Mouse (Mus musculus) myocyte (in vitro differentiated cells): ENCODE data around the gene 4930568D16Rik. TPM values are rescaled to one million over a fixed set of nuclear protein-coding genes. Genes with fewer than 3 reads are reported as not detected.

Experiments used
- H3K27me3 ChIP-seq: one replicate; pipeline ENCODE4 v1.6.1; 2011; ENCODE audit not compliant: control insufficient read depth, insufficient read depth, insufficient read length
- H3K36me3 ChIP-seq: one replicate; pipeline ENCODE4 v1.6.1; 2011; ENCODE audit not compliant: control insufficient read depth, insufficient read depth
- H3K4me2 ChIP-seq: one replicate; pipeline ENCODE4 v1.6.1; 2011; ENCODE audit warnings: low read depth, control low read depth
- H3K4me3 ChIP-seq: one replicate; pipeline ENCODE4 v1.5.1; 2011; ENCODE audit warnings: mild to moderate bottlenecking, control low read depth, moderate library complexity
- H3K79me2 ChIP-seq: one replicate; pipeline ENCODE4 v1.6.1; 2011; ENCODE audit not compliant: control insufficient read depth, insufficient read depth
- H3ac ChIP-seq: one replicate; pipeline ENCODE4 v1.6.1; 2011; ENCODE audit not compliant: control insufficient read depth, insufficient read length
- CEBPB ChIP-seq: IDR thresholded peaks from 2 replicates; pipeline ENCODE4 v1.6.1; 2011; ENCODE audit warnings: mild to moderate bottlenecking, moderate library complexity; ENCODE audit not compliant: poor library complexity, insufficient read depth, severe bottlenecking
- E2F4 ChIP-seq: IDR thresholded peaks from one replicate; pipeline ENCODE4 v1.6.1; 2011; ENCODE audit warnings: mild to moderate bottlenecking, control low read depth, moderate library complexity; ENCODE audit not compliant: insufficient read depth
- MAX ChIP-seq: IDR thresholded peaks from one replicate; pipeline ENCODE4 v1.6.1; 2011; ENCODE audit warnings: low read depth, mild to moderate bottlenecking, control low read depth
- MYOD1 ChIP-seq, 3 experiments: IDR thresholded peaks; one replicate each; pipeline ENCODE4 v1.6.1; 2011; ENCODE audit warnings: control low read depth in 2 of 3, low read depth in 2 of 3, mild to moderate bottlenecking in 2 of 3, moderate library complexity in 1 of 3; ENCODE audit not compliant: insufficient read length in 2 of 3, control insufficient read depth in 1 of 3
- MYOG ChIP-seq, 3 experiments: IDR thresholded peaks; one replicate each; pipeline ENCODE4 v1.6.1; 2011; ENCODE audit warnings: control low read depth in 2 of 3, low read depth in 2 of 3, mild to moderate bottlenecking in 2 of 3; ENCODE audit not compliant: insufficient read length in 2 of 3, control insufficient read depth in 1 of 3, insufficient read depth in 1 of 3
- POLR2A ChIP-seq: IDR thresholded peaks from one replicate; pipeline ENCODE4 v1.6.1; 2011; ENCODE audit warnings: low read depth, mild to moderate bottlenecking, control low read depth, moderate library complexity; ENCODE audit not compliant: insufficient read length
- POLR2AphosphoS2 ChIP-seq: IDR thresholded peaks from one replicate; pipeline ENCODE4 v1.6.1; 2011; ENCODE audit warnings: low read depth, control low read depth; ENCODE audit not compliant: insufficient read length
- REST ChIP-seq: IDR thresholded peaks from one replicate; pipeline ENCODE4 v1.6.1; 2011; ENCODE audit warnings: mild to moderate bottlenecking, control low read depth, moderate library complexity; ENCODE audit not compliant: insufficient read depth, insufficient read length
- SRF ChIP-seq: IDR thresholded peaks from one replicate; pipeline ENCODE4 v1.6.1; 2011; ENCODE audit warnings: low read depth; ENCODE audit not compliant: control insufficient read depth, insufficient read length
- TCF12 ChIP-seq: IDR thresholded peaks from one replicate; pipeline ENCODE4 v1.6.1; 2011; ENCODE audit warnings: mild to moderate bottlenecking, control low read depth; ENCODE audit not compliant: poor library complexity, insufficient read depth, severe bottlenecking
- TCF3 ChIP-seq: IDR thresholded peaks from one replicate; pipeline ENCODE4 v1.6.1; 2011; ENCODE audit warnings: low read depth, control low read depth; ENCODE audit not compliant: insufficient read length
- USF1 ChIP-seq: IDR thresholded peaks from one replicate; pipeline ENCODE4 v1.6.1; 2011; ENCODE audit warnings: low read depth, mild to moderate bottlenecking, control low read depth, moderate library complexity
- polyA plus RNA-seq: library from polyadenylated mRNA; unstranded; fragments of >200 nt; fragmentation: generic; extraction: Trizol; gene quantifications from one replicate; pipeline ENCODE4 v1.2.1, GENCODE M21; 2012; ENCODE audit warnings: missing spikeins

4930568D16Rik gene
- not detected for polyA plus RNA-seq

DNA sequence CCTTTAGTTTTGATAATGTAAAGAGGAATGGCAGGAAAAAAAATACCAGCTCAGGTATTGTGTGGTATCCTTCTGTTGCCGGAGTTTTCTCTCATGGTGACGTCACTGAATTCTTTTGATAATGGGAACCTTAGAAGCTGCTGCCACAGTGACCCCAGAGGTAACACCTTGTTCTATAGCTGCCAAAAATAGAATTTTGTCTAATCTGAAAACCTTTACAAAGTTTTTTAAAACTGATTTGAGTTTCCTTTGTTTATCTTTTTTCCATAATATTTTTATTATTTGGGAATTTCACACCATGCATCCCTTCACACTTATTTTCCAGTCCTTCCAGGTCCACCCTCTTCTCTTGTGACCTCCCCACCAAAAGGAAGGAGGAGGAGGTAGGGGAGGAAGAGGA, at the start of gene 4930568D16Rik:
Gene 4930568D16Rik, minus strand, starts transcription at position 101 of the 400 bp plus-strand sequence.
- Histone ChIP-seq H3K4me3 (no peak within 1 kb of the TSS), H3K36me3 (no peaks in the 10 kb centered on the region), H3K27me3 (no peaks in the 10 kb centered on the region), H3K79me2 (no peaks in the 10 kb centered on the region), H3ac (no peak within 1 kb of the TSS), H3K4me2 (no peak within 1 kb of the TSS)
- TF ChIP-seq TCF12: no peak
- no peak for TF ChIP-seq MYOD1 (IDR thresholded peaks at IDR 0.05; ENCODE audit: control insufficient read depth in 1 of 3, insufficient read length in 2 of 3, low read depth in 2 of 3)
- no peak for TF ChIP-seq POLR2AphosphoS2
- no peak for TF ChIP-seq POLR2A
- TF ChIP-seq SRF: no peak
- TF ChIP-seq REST: no peak
- no peak for TF ChIP-seq MAX
- no peak for TF ChIP-seq USF1
- TF ChIP-seq E2F4: no peak

DNA sequence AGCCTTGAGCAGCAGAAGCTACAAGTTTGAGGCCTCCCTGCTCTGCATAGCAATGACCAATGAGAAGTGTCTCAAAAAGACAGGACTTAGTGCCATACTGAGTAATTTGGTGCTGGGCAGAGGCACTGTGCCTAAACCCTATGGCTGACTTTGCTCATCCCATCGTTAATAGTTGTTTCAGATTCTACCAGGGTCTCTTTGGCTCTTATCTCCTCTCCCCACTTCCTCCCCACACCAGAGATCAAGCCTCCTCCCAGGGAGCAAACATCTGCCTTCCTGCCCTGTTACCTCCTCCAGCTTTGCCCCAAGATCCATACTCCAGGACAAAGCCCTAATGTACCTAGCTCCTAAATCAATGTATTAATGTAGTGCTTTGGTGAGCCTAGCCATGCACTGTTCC, 49.7 kb upstream of the 4930568D16Rik start:
- no peaks in the 10 kb centered on the region for H3K79me2 ChIP-seq
- H3ac ChIP-seq: no peak overlapping the region
- TF ChIP-seq REST (no peak), TCF12 (no peak), TCF3 (no peak), USF1 (no peak), E2F4 (no peak), CEBPB (no peak), SRF (no peak), POLR2A (no peak), MYOG (IDR thresholded peaks at IDR 0.05; ENCODE audit: control insufficient read depth in 1 of 3, insufficient read depth in 1 of 3, insufficient read length in 2 of 3, low read depth in 2 of 3) (no peak), POLR2AphosphoS2 (no peak), MYOD1 (IDR thresholded peaks at IDR 0.05; ENCODE audit: control insufficient read depth in 1 of 3, insufficient read length in 2 of 3, low read depth in 2 of 3) (no peak), MAX (no peak)
- no peak overlapping the region for H3K4me2 ChIP-seq
- no peaks in the 10 kb centered on the region for H3K36me3 ChIP-seq
- no peak overlapping the region for H3K4me3 ChIP-seq
- H3K27me3 ChIP-seq: no peaks in the 10 kb centered on the region

DNA sequence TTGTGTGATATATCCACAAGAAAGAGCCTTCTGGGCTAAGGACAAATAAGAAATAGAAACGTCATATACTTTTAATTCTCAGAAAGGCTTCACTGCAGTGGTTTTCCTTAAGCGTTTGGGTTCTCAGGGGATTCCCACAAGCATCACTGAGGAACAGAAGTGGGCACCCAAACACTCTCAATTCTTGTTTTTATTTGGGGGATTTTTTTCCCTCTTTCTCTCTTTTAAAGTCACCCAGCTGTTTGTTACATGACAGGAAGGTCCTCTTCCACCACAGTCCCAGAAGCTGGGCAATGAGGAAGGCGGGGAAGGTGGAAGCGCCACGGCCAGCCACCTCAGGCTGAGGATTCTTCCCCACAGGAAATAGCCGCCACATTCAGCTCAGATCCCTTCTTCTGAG, 48.9 kb upstream of the 4930568D16Rik start:
- Histone ChIP-seq H3K4me2 (no peak overlapping the region), H3ac (no peak overlapping the region), H3K4me3 (no peak overlapping the region), H3K27me3 (no peaks in the 10 kb centered on the region), H3K79me2 (no peaks in the 10 kb centered on the region), H3K36me3 (no peaks in the 10 kb centered on the region)
- no peak for TF ChIP-seq REST
- no peak for TF ChIP-seq SRF
- no peak for TF ChIP-seq MYOG (IDR thresholded peaks at IDR 0.05; ENCODE audit: control insufficient read depth in 1 of 3, insufficient read depth in 1 of 3, insufficient read length in 2 of 3, low read depth in 2 of 3)
- no peak for TF ChIP-seq TCF3
- TF ChIP-seq USF1: no peak
- no peak for TF ChIP-seq CEBPB
- TF ChIP-seq TCF12: no peak
- TF ChIP-seq POLR2A: no peak
- no peak for TF ChIP-seq MYOD1 (IDR thresholded peaks at IDR 0.05; ENCODE audit: control insufficient read depth in 1 of 3, insufficient read length in 2 of 3, low read depth in 2 of 3)
- TF ChIP-seq MAX: no peak

DNA sequence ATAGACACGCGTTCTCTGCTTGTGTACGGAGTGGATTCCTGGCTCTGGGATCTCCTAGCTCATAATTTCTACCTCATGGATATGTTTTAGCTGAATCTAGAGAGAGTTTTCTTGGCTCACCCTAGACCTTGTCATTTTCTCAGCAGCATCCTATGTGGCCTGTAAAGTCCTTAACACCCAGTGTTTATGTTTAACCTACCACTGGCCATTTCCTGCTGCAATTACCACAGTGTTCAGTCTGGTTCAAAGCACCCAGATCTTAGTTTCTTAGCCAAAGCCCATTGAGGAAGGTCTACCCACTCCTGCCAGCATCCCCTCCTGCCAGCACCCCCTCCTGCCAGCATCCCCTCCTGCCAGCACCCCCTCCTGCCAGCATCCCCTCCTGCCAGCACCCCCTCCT, 45.3 kb upstream of the 4930568D16Rik start:
- TF ChIP-seq CEBPB: no peak
- TF ChIP-seq TCF3: no peak
- no peak for TF ChIP-seq MAX
- TF ChIP-seq POLR2AphosphoS2: no peak
- TF ChIP-seq MYOD1 (IDR thresholded peaks at IDR 0.05; ENCODE audit: control insufficient read depth in 1 of 3, insufficient read length in 2 of 3, low read depth in 2 of 3): no peak
- no peak for TF ChIP-seq USF1
- TF ChIP-seq E2F4: no peak
- no peak for TF ChIP-seq POLR2A
- Histone ChIP-seq H3ac (no peak overlapping the region), H3K4me3 (no peak overlapping the region), H3K4me2 (no peak overlapping the region), H3K79me2 (no peaks in the 10 kb centered on the region), H3K36me3 (no peaks in the 10 kb centered on the region), H3K27me3 (no peaks in the 10 kb centered on the region)

DNA sequence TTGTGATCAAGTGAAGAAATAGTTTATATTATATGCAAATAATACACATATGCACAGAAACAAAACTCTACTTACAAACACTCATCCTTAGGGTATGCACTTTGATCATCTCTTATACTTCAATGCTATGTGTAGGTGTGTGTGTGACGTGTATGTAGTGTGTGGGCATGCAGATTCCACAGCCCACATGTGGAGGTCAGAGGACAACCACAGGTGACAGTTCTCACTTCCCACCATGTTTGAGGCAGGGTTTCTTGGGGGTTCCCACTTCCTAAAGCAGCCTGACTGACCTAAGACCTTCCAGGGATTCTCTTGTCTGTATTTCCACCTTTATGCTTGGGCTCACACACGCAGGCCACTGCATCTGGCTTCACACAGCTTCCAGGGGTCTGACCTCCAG, 44.7 kb upstream of the 4930568D16Rik start:
- H3K27me3 ChIP-seq: no peaks in the 10 kb centered on the region
- no peak overlapping the region for H3K4me2 ChIP-seq
- H3K79me2 ChIP-seq: no peaks in the 10 kb centered on the region
- TF ChIP-seq USF1: no peak
- no peak for TF ChIP-seq MAX
- TF ChIP-seq MYOD1 (IDR thresholded peaks at IDR 0.05; ENCODE audit: control insufficient read depth in 1 of 3, insufficient read length in 2 of 3, low read depth in 2 of 3): no peak
- TF ChIP-seq CEBPB: no peak
- TF ChIP-seq POLR2A: no peak
- no peak for TF ChIP-seq TCF3
- TF ChIP-seq E2F4: no peak
- no peak overlapping the region for H3ac ChIP-seq
- H3K36me3 ChIP-seq: no peaks in the 10 kb centered on the region
- H3K4me3 ChIP-seq: no peak overlapping the region
